Mouse (Mus musculus) lung, embryonic 15.5 days (tissue): Measurements from ENCODE around the gene Ddx21. TPM values are rescaled to one million over a fixed set of nuclear protein-coding genes. Genes with fewer than 3 reads are reported as not detected.

Experiments
- ATAC-seq: fragments of 200-750 bp; cut with Nextera tagmentation; 2 replicates; pipeline ENCODE4 v1.8.0; 2017; ENCODE audit warnings: moderate number of reproducible peaks, borderline replicate concordance; ENCODE audit not compliant: low FRiP score, low TSS enrichment; ENCODE audit errors: extremely low read depth
- H3K27ac ChIP-seq: fragments of 300-500 bp; sonication (generic); 2 replicates; pipeline ENCODE4 v1.5.1; 2015; ENCODE audit warnings: moderate library complexity, mild to moderate bottlenecking, inconsistent platforms
- H3K27me3 ChIP-seq: fragments of 300-500 bp; sonication (generic); 2 replicates; pipeline ENCODE4 v1.6.1; 2015; ENCODE audit warnings: inconsistent platforms
- H3K36me3 ChIP-seq: fragments of 300-500 bp; sonication (generic); 2 replicates; pipeline ENCODE4 v1.6.1; 2015; ENCODE audit warnings: inconsistent platforms
- H3K4me1 ChIP-seq: fragments of 300-500 bp; sonication (generic); 2 replicates; pipeline ENCODE4 v1.6.1; 2015; ENCODE audit warnings: inconsistent platforms
- H3K4me2 ChIP-seq: fragments of 300-500 bp; sonication (generic); 2 replicates; pipeline ENCODE4 v1.6.1; 2015; ENCODE audit warnings: inconsistent platforms, mild to moderate bottlenecking, moderate library complexity
- H3K4me3 ChIP-seq: fragments of 300-500 bp; sonication (generic); 2 replicates; pipeline ENCODE4 v1.5.1; 2015; ENCODE audit warnings: mild to moderate bottlenecking, inconsistent platforms
- H3K9ac ChIP-seq: fragments of 300-500 bp; sonication (generic); 2 replicates; pipeline ENCODE4 v1.6.1; 2015; ENCODE audit warnings: inconsistent platforms
- H3K9me3 ChIP-seq: fragments of 300-500 bp; sonication (generic); 2 replicates; pipeline ENCODE4 v1.6.1; 2016; ENCODE audit warnings: inconsistent platforms
- WGBS: fragments of 180-500 bp; shearing (Covaris S2); methylation state at CpG from one replicate; pipeline ENCODE4 v1.1.7; 2015; 5-methylcytosine and 5-hydroxymethylcytosine counted together
- polyA plus RNA-seq: library from polyadenylated mRNA; unstranded; fragments of >200 nt; fragmentation: Nextera tagmentation; extraction: Ambion mirVana; gene quantifications from 2 replicates; pipeline ENCODE4 v1.2.1, GENCODE M21; 2015

The Ddx21 gene
- polyA plus RNA-seq, 1 experiment from 2014 or later: 19.6 TPM

- ATAC-seq: no peak
- 49% methylated on average over 3 of the region's 3 CpGs for WGBS
Observed at GRCm38 (mm10) chr10:62540800-62541199, 61.3 kb downstream of the Ddx21 start.

DNA sequence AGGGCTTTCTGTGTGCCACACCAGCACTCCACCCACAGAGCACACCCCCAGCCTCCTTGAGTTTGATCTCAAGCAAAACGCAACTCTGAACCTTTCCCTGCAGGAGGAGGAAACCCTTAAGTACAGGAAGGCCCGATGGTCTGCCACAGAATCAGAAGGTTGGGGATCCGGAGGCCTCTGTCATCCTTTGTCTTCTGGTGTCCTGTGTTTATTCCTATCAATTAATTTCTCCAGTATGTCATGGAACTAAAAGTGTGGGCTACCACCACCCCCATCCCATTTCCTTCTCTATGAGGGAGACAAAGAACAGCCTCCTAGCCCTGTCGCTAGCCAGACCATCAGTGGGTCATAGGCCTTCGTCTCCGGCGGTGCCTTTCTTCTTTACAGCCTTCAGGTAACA, 67.6 kb downstream of the Ddx21 start:
- ATAC-seq: peak; percentile 67; the same call in 1 of the 2 replicates
- Histone ChIP-seq H3K27ac (peak overlapping the region; percentile 53; the same call in 1 of the 2 replicates), H3K36me3 (no peaks in the 10 kb centered on the region), H3K9ac (no peak overlapping the region), H3K4me2 (no peak overlapping the region), H3K9me3 (no peaks in the 10 kb centered on the region), H3K4me1 (no peaks in the 10 kb centered on the region), H3K27me3 (no peaks in the 10 kb centered on the region), H3K4me3 (no peak overlapping the region)
- 68% methylated on average over 7 of the region's 7 CpGs for WGBS

More at GRCm38 (mm10) chr10:62540800-62541199, 61.3 kb downstream of the Ddx21 start:
- no peak overlapping the region for H3K4me3 ChIP-seq
- no peaks in the 10 kb centered on the region for H3K9me3 ChIP-seq
- no peak overlapping the region for H3K4me2 ChIP-seq
- no peak overlapping the region for H3K9ac ChIP-seq
- H3K4me1 ChIP-seq: no peaks in the 10 kb centered on the region
- no peaks in the 10 kb centered on the region for H3K27me3 ChIP-seq
- no peaks in the 10 kb centered on the region for H3K36me3 ChIP-seq
- no peak overlapping the region for H3K27ac ChIP-seq

DNA sequence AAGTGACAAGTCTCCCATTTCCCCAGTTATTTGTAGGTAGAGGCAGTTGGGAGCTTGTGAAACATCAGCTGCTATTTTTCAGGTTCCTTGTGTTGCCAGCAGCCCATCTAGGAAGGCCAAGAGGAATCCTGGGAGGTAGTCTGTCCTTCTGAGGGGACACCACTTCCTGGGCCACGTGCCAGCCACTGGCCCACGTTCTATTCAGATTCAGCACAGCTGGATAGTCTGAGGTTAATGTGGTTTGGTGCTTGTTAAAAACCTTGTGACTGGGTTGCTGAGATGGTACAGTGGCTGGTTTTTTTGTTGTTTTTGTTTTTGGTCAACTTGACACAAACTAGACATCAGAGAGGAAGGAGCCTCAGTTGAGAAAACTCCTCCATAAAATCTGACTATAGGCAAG, 69.2 kb downstream of the Ddx21 start:
- WGBS: 27% methylated on average over 2 of the region's 2 CpGs
- no peaks in the 10 kb centered on the region for H3K9me3 ChIP-seq
- no peaks in the 10 kb centered on the region for H3K27me3 ChIP-seq
- no peak overlapping the region for H3K4me2 ChIP-seq
- no peak overlapping the region for H3K27ac ChIP-seq
- no peak for ATAC-seq
- H3K9ac ChIP-seq: no peak overlapping the region
- no peak overlapping the region for H3K4me3 ChIP-seq
- H3K4me1 ChIP-seq: no peaks in the 10 kb centered on the region
- H3K36me3 ChIP-seq: no peaks in the 10 kb centered on the region

Other genes starting within 250 kb of the Ddx21 start
- 35.1 and 39.9 TPM in 2 replicates for gene Hk1, start 222.4 kb downstream of the Ddx21 start, polyA plus RNA-seq
- 2.8 and 3.3 TPM in 2 replicates for gene Hkdc1, start 179.8 kb downstream of the Ddx21 start, polyA plus RNA-seq
- gene 4930507D05Rik, start 152.8 kb downstream of the Ddx21 start, polyA plus RNA-seq: 0.46 and 0.55 TPM in 2 replicates
- 26.0 and 27.0 TPM in 2 replicates for gene Supv3l1, start 152.5 kb downstream of the Ddx21 start, polyA plus RNA-seq
- gene Vps26a, start 115.5 kb downstream of the Ddx21 start, polyA plus RNA-seq: 77.6 and 79.0 TPM in 2 replicates
- gene Srgn, start 74.8 kb downstream of the Ddx21 start, polyA plus RNA-seq: 43.0 and 50.5 TPM in 2 replicates
- gene Kif1bp, start 23.8 kb downstream of the Ddx21 start, polyA plus RNA-seq: 34.2 and 36.5 TPM in 2 replicates
- gene Ddx50, start 48.9 kb upstream of the Ddx21 start, polyA plus RNA-seq: 119 and 126 TPM in 2 replicates
- gene Stox1, start 123.8 kb upstream of the Ddx21 start, polyA plus RNA-seq: 3.6 and 5.5 TPM in 2 replicates
- 113 and 127 TPM in 2 replicates for gene Ccar1, start 190.0 kb upstream of the Ddx21 start, polyA plus RNA-seq